Mouse (Mus musculus): ENCODE measurements at regions not wholly inside any gene's neighbourhood (a gene's known extent, or its start where the extent isn't known, plus 50 kb on each side); places are given as distances from the start of the nearest gene placed in this dataset.

DNA sequence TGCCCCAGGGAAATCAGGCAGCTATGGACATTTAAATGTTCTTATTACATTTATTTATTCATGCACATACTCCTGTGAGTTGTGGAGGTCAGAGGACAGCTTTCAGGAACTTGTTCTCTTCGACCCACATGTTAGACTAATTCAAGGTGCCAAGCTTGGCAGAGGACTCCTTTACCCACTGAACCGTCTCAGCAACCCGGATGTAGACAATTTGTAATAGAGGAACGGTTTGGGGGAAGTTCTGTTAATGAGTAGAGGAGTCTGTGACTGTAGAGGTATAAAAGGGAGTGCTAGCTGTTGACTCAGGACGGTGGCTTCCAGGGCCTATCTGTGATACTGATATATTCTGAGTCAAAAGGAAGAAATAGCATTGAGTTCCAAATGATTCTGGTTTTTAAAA lies 107.4 kb upstream of the Magi1 start:
- ATAC-seq (ENCODE audit: insufficient number of reproducible peaks, low FRiP score), result no peak
- WGBS, result 56% methylated on average over 5 of the region's 5 CpGs

GRCm38 (mm10) chr6:94390403-94390802 lies 106.7 kb upstream of the Magi1 start:
- Histone ChIP-seq H3K36me3 (no peaks in the 10 kb centered on the region), H3K4me1 (replicated peaks) (peaks cover 58% of the 10 kb centered on the region), H3K9ac (no peak overlapping the region), H3K9me3 (replicated peaks) (no peaks in the 10 kb centered on the region), H3K4me3 (no peak overlapping the region), H3K27ac (ENCODE audit: poor library complexity, severe bottlenecking) (peak overlapping the region; percentile 17; the same call in 1 of the 2 replicates), H3K27me3 (replicated peaks) (no peaks in the 10 kb centered on the region), H3K4me2 (no peak overlapping the region)
- ATAC-seq (ENCODE audit: insufficient number of reproducible peaks, low FRiP score), result no peak
- WGBS, result 57% methylated on average over 2 of the region's 2 CpGs

More for the DNA sequence above, 107.4 kb upstream of the Magi1 start:
- Histone ChIP-seq H3K27me3 (replicated peaks) (no peaks in the 10 kb centered on the region), H3K4me1 (replicated peaks) (peaks cover 52% of the 10 kb centered on the region), H3K9ac (no peak overlapping the region), H3K36me3 (no peaks in the 10 kb centered on the region), H3K4me3 (no peak overlapping the region), H3K9me3 (replicated peaks) (no peaks in the 10 kb centered on the region), H3K4me2 (no peak overlapping the region), H3K27ac (ENCODE audit: poor library complexity, severe bottlenecking) (no peak overlapping the region)

- Histone ChIP-seq H3K4me1 (replicated peaks) (peaks cover 58% of the 10 kb centered on the region), H3K9ac (no peak overlapping the region), H3K9me3 (replicated peaks) (no peaks in the 10 kb centered on the region), H3K27ac (ENCODE audit: poor library complexity, severe bottlenecking) (peak overlapping the region; percentile 17; the same call in 1 of the 2 replicates), H3K4me2 (no peak overlapping the region), H3K36me3 (no peaks in the 10 kb centered on the region), H3K27me3 (replicated peaks) (no peaks in the 10 kb centered on the region), H3K4me3 (no peak overlapping the region)
- WGBS, result 37% methylated on average over 9 of the region's 9 CpGs
- no peak for ATAC-seq (ENCODE audit: insufficient number of reproducible peaks, low FRiP score)
Measured at GRCm38 (mm10) chr6:94389716-94390115, 106.0 kb upstream of the Magi1 start.

GRCm38 (mm10) chr6:94387648-94388047 lies 103.9 kb upstream of the Magi1 start:
- Histone ChIP-seq H3K27me3 (replicated peaks) (no peaks in the 10 kb centered on the region), H3K36me3 (no peaks in the 10 kb centered on the region), H3K27ac (ENCODE audit: poor library complexity, severe bottlenecking) (peak overlapping the region; percentile 71), H3K9me3 (replicated peaks) (peaks cover 13% of the 10 kb centered on the region), H3K4me2 (no peak overlapping the region), H3K4me3 (no peak overlapping the region), H3K4me1 (replicated peaks) (peaks cover 52% of the 10 kb centered on the region), H3K9ac (no peak overlapping the region)
- ATAC-seq (ENCODE audit: insufficient number of reproducible peaks, low FRiP score), result no peak
- WGBS, result 13% methylated on average over 2 of the region's 2 CpGs

DNA sequence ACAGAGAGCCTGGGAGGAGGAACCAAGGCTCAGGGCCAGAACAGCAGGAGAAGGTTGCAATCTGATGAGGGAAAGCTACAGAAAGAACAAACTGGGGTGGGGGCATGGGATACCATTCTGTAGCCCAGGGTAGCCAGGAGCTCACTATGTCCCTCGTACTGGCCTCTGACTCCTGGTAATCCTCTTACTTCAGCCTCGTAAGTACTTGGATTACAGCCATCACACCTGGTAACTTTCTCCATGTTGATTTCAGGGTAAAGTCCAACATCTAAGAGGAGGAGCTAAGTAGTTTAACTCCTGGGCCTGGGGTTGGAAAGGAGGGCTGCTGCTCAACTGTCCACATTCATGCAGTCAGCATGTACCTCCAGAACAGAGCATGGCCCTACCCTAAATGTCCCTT lies 101.8 kb upstream of the Magi1 start:
- ATAC-seq (ENCODE audit: insufficient number of reproducible peaks, low FRiP score), result no peak
- Histone ChIP-seq H3K27ac (ENCODE audit: poor library complexity, severe bottlenecking) (no peak overlapping the region), H3K4me1 (replicated peaks) (peaks cover 48% of the 10 kb centered on the region), H3K27me3 (replicated peaks) (no peaks in the 10 kb centered on the region), H3K9ac (no peak overlapping the region), H3K36me3 (no peaks in the 10 kb centered on the region), H3K9me3 (replicated peaks) (peaks cover 13% of the 10 kb centered on the region), H3K4me2 (no peak overlapping the region), H3K4me3 (no peak overlapping the region)
- WGBS, result 87% methylated on average over 2 of the region's 2 CpGs

- Histone ChIP-seq H3K27ac (ENCODE audit: poor library complexity, severe bottlenecking) (no peak overlapping the region), H3K4me1 (replicated peaks) (no peaks in the 10 kb centered on the region), H3K9ac (no peak overlapping the region), H3K27me3 (replicated peaks) (no peaks in the 10 kb centered on the region), H3K4me2 (no peak overlapping the region), H3K36me3 (no peaks in the 10 kb centered on the region), H3K4me3 (no peak overlapping the region), H3K9me3 (replicated peaks) (0 out of 2 replicates have a peak, but pooled peaks cover 2% of the 10 kb centered on the region)
- ATAC-seq (ENCODE audit: insufficient number of reproducible peaks, low FRiP score), result no peak
- 83% methylated on average over 2 of the region's 2 CpGs for WGBS
Measured at GRCm38 (mm10) chr6:94369991-94370390, 86.3 kb upstream of the Magi1 start.

GRCm38 (mm10) chr6:94363951-94364350 lies 80.2 kb upstream of the Magi1 start:
- Histone ChIP-seq H3K27ac (ENCODE audit: poor library complexity, severe bottlenecking) (no peak overlapping the region), H3K9ac (no peak overlapping the region), H3K36me3 (no peaks in the 10 kb centered on the region), H3K9me3 (replicated peaks) (no peaks in the 10 kb centered on the region), H3K4me2 (no peak overlapping the region), H3K4me3 (no peak overlapping the region), H3K27me3 (replicated peaks) (no peaks in the 10 kb centered on the region), H3K4me1 (replicated peaks) (no peaks in the 10 kb centered on the region)
- WGBS, result 75% methylated on average over 6 of the region's 6 CpGs
- no peak for ATAC-seq (ENCODE audit: insufficient number of reproducible peaks, low FRiP score)

DNA sequence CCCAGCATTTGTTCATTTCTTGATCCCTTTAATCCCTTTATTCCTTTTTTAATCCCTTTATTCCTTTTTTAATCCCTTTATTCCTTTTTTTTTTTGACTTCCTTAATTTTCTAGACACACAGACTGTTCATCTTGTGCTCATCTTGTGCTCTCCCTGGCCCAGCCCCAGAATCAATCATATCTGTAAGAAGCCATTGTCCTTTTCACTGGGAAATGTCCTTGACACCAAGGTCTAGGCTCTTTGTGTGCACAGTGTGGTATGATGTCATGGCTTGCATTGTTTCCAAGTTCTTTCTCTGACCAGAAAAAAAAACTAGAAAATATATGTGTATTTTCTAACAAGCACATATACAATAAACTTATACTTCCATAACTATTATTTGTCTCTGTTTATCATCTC lies 78.9 kb upstream of the Magi1 start:
- Histone ChIP-seq H3K9ac (no peak overlapping the region), H3K9me3 (replicated peaks) (no peaks in the 10 kb centered on the region), H3K4me3 (no peak overlapping the region), H3K4me1 (replicated peaks) (peaks cover 5% of the 10 kb centered on the region), H3K4me2 (no peak overlapping the region), H3K27me3 (replicated peaks) (no peaks in the 10 kb centered on the region), H3K27ac (ENCODE audit: poor library complexity, severe bottlenecking) (no peak overlapping the region), H3K36me3 (no peaks in the 10 kb centered on the region)
- no peak for ATAC-seq (ENCODE audit: insufficient number of reproducible peaks, low FRiP score)

DNA sequence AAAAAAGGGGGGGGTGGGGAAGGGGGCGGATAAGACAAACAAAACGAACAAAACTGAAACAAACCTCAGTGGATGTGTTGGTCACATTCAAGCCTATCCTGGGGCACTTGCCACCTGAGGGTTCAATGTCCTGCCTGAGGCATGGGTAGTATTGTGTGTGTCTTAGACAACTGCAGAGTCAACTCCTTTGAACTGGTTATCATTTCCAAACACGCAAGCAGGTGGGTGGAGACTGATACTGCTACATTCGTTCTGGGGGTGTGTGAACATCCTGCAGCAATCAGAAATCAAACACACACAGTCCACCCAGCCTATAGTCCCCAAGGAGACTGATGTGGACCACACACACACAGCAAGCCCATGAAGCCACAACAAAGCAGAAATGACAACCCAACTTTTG lies 73.9 kb upstream of the Magi1 start:
- WGBS, result 36% methylated on average over 4 of the region's 4 CpGs
- Histone ChIP-seq H3K36me3 (no peaks in the 10 kb centered on the region), H3K9ac (no peak overlapping the region), H3K9me3 (replicated peaks) (no peaks in the 10 kb centered on the region), H3K27me3 (replicated peaks) (no peaks in the 10 kb centered on the region), H3K4me1 (replicated peaks) (peaks cover 17% of the 10 kb centered on the region), H3K27ac (ENCODE audit: poor library complexity, severe bottlenecking) (no peak overlapping the region), H3K4me3 (no peak overlapping the region), H3K4me2 (no peak overlapping the region)
- ATAC-seq (ENCODE audit: insufficient number of reproducible peaks, low FRiP score), result peak; percentile 94

- no peak overlapping the region for H3K4me3 ChIP-seq
- H3K9ac ChIP-seq, result no peak overlapping the region
- H3K36me3 ChIP-seq, result no peaks in the 10 kb centered on the region
- H3K4me1 ChIP-seq (replicated peaks), result peaks cover 17% of the 10 kb centered on the region
- 59% methylated on average over 8 of the region's 8 CpGs for WGBS
- H3K9me3 ChIP-seq (replicated peaks), result no peaks in the 10 kb centered on the region
- H3K27me3 ChIP-seq (replicated peaks), result no peaks in the 10 kb centered on the region
- no peak for ATAC-seq (ENCODE audit: insufficient number of reproducible peaks, low FRiP score)
- H3K27ac ChIP-seq (ENCODE audit: poor library complexity, severe bottlenecking), result no peak overlapping the region
- no peak overlapping the region for H3K4me2 ChIP-seq
Measured at GRCm38 (mm10) chr6:94354451-94355095, 70.9 kb upstream of the Magi1 start.

GRCm38 (mm10) chr6:94344296-94344695 lies 60.6 kb upstream of the Magi1 start:
- H3K36me3 ChIP-seq, result no peaks in the 10 kb centered on the region
- WGBS, result 73% methylated on average over 2 of the region's 2 CpGs
- no peak overlapping the region for H3K4me3 ChIP-seq
- H3K9ac ChIP-seq, result no peak overlapping the region
- ATAC-seq (ENCODE audit: insufficient number of reproducible peaks, low FRiP score), result no peak
- no peak overlapping the region for H3K4me2 ChIP-seq
- H3K27ac ChIP-seq (ENCODE audit: poor library complexity, severe bottlenecking), result no peak overlapping the region
- no peaks in the 10 kb centered on the region for H3K4me1 ChIP-seq (replicated peaks)
- H3K9me3 ChIP-seq (replicated peaks), result no peaks in the 10 kb centered on the region; the same call in 1 of the 2 replicates
- H3K27me3 ChIP-seq (replicated peaks), result no peaks in the 10 kb centered on the region

DNA sequence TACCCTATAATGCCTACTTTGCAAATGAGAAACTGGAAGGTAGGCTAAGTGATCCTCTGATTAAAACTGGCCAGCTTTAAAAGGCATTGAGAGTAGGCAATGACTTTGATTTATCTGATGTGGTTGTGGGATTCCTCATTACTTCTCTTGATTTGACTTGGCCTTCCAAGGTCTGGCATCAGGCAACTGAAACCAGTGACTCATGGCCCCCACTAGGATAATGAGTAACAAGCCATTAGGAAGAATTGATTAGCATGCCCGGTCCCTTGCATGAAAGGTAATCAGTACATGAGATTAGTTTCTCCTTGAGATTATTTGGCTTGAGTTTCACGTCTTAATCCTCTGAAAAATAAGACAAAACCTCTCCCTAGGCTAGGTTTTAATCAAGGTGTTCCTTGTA lies 56.8 kb upstream of the Magi1 start:
- no peak for ATAC-seq (ENCODE audit: insufficient number of reproducible peaks, low FRiP score)
- no peaks in the 10 kb centered on the region for H3K4me1 ChIP-seq (replicated peaks)
- 72% methylated on average over 2 of the region's 2 CpGs for WGBS
- H3K27ac ChIP-seq (ENCODE audit: poor library complexity, severe bottlenecking), result no peak overlapping the region
- no peak overlapping the region for H3K9ac ChIP-seq
- H3K4me2 ChIP-seq, result no peak overlapping the region
- no peaks in the 10 kb centered on the region for H3K9me3 ChIP-seq (replicated peaks)
- no peak overlapping the region for H3K4me3 ChIP-seq
- no peaks in the 10 kb centered on the region for H3K36me3 ChIP-seq
- H3K27me3 ChIP-seq (replicated peaks), result no peaks in the 10 kb centered on the region

Measured in heart, embryonic 12.5 days (tissue).